Mouse (Mus musculus) kidney, embryonic 14.5 days (tissue): ENCODE measurements around the gene Stx2. TPM values are rescaled to one million over a fixed set of nuclear protein-coding genes. Genes with fewer than 3 reads are reported as not detected.

ENCODE experiments used
- ATAC-seq: fragments of 200-750 bp; cut with Nextera tagmentation; 2 replicates; pipeline ENCODE4 v1.8.0; 2017; ENCODE audit warnings: moderate number of reproducible peaks, mild to moderate bottlenecking, moderate TSS enrichment, moderate library complexity; ENCODE audit not compliant: low FRiP score, low TSS enrichment
- H3K27ac ChIP-seq: fragments of 300-500 bp; sonication (generic); 2 replicates; pipeline ENCODE4 v1.5.1; 2014; ENCODE audit warnings: low read depth, mild to moderate bottlenecking, low read length, moderate library complexity, mixed read lengths
- H3K27me3 ChIP-seq: fragments of 300-500 bp; sonication (generic); 2 replicates; pipeline ENCODE4 v1.6.1; 2014; ENCODE audit warnings: mild to moderate bottlenecking, low read length; ENCODE audit not compliant: control insufficient read depth, insufficient read depth
- H3K36me3 ChIP-seq: fragments of 300-500 bp; sonication (generic); 2 replicates; pipeline ENCODE4 v1.6.1; 2014; ENCODE audit warnings: low read length, mixed read lengths; ENCODE audit not compliant: control insufficient read depth, insufficient read depth
- H3K4me1 ChIP-seq: fragments of 300-500 bp; sonication (generic); 2 replicates; pipeline ENCODE4 v1.6.1; 2014; ENCODE audit warnings: low read length, mixed read lengths; ENCODE audit not compliant: control insufficient read depth, insufficient read depth
- H3K4me2 ChIP-seq: fragments of 300-500 bp; sonication (generic); replicated peaks from 2 replicates; pipeline ENCODE4 v1.6.1; 2014; ENCODE audit warnings: low read depth, mild to moderate bottlenecking, low read length
- H3K4me3 ChIP-seq: fragments of 300-500 bp; sonication (generic); 2 replicates; pipeline ENCODE4 v1.5.1; 2014; ENCODE audit warnings: mild to moderate bottlenecking, low read length
- H3K9ac ChIP-seq: fragments of 300-500 bp; sonication (generic); 2 replicates; pipeline ENCODE4 v1.6.1; 2014; ENCODE audit warnings: low read depth, mild to moderate bottlenecking, low read length, moderate library complexity
- H3K9me3 ChIP-seq: fragments of 300-500 bp; sonication (generic); 2 replicates; pipeline ENCODE4 v1.6.1; 2016; ENCODE audit warnings: low read length; ENCODE audit not compliant: control insufficient read depth
- WGBS: fragments of 180-500 bp; shearing (Covaris S2); extraction: QIAGEN DNeasy Blood & Tissue Kit; methylation state at CpG from one replicate; pipeline ENCODE4 v1.1.7; 2014; 5-methylcytosine and 5-hydroxymethylcytosine counted together
- polyA plus RNA-seq: library from polyadenylated mRNA; unstranded; fragments of >200 nt; fragmentation: Nextera tagmentation; extraction: Ambion mirVana; gene quantifications from 2 replicates; pipeline ENCODE4 v1.2.1, GENCODE M21; 2014

The Stx2 gene
- polyA plus RNA-seq, 1 experiment from 2014 or later = 29.5 TPM

DNA sequence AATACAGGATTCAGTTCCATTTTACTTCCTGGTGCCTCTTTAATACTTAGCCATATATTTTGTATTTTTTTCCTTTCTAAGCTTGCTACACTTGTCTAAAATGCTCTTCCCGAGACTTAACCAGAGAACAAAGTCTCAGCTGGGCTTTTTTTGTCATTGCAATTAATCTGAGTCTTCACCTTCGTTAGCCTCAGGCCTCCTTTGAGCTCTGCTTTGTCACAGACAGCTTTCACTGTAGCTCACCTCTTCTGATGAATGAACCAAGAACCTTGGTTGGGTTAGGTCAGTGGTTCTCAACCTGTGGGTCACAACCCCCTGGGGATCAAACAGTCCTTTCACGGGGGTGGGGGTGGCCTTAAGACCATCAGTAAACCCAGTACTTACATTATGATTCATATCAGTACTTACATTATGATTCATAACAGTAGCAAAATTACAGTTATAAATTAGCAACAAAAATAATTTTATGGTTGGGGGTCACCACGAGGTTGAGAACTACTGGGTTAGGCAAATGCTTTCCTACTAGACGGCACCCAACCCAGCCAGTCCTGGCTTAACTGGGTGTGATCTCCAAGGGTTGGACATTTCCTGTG, 20.9 kb upstream of the Stx2 start:
- no peaks in the 10 kb centered on the region for H3K4me1 ChIP-seq
- no peak overlapping the region for H3K9ac ChIP-seq
- no peak overlapping the region for H3K4me3 ChIP-seq
- H3K27me3 ChIP-seq = no peaks in the 10 kb centered on the region
- H3K36me3 ChIP-seq = peaks cover 11% of the 10 kb centered on the region; the same call in 1 of the 2 replicates
- WGBS = 78% methylated on average over 5 of the region's 5 CpGs
- H3K4me2 ChIP-seq = no peak overlapping the region
- no peak overlapping the region for H3K27ac ChIP-seq
- H3K9me3 ChIP-seq = no peaks in the 10 kb centered on the region
- no peak for ATAC-seq

DNA sequence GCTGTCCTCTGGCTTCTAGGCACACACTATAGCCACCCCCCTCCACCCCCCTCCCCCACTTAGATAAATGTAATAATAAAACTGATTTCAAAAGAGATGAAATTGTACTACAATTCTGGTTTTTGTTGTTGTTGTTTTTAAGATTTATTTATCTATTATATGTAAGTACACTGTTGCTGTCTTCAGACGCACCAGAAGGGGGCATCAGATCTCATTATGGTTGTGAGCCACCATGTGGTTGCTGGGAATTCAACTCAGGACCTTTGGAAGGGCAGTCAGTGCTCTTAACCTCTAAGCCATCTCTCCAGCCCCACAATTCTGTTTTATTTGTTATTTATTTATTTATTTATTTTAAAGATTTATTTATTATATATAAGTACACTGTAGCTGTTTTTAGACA, 18.3 kb upstream of the Stx2 start:
- Histone ChIP-seq H3K9ac (no peak overlapping the region), H3K4me2 (no peak overlapping the region), H3K36me3 (peaks cover 24% of the 10 kb centered on the region), H3K4me3 (no peak overlapping the region), H3K27ac (no peak overlapping the region), H3K9me3 (no peaks in the 10 kb centered on the region), H3K4me1 (no peaks in the 10 kb centered on the region), H3K27me3 (no peaks in the 10 kb centered on the region)
- WGBS = 84% methylated on average over 1 of the region's 1 CpGs
- no peak for ATAC-seq

DNA sequence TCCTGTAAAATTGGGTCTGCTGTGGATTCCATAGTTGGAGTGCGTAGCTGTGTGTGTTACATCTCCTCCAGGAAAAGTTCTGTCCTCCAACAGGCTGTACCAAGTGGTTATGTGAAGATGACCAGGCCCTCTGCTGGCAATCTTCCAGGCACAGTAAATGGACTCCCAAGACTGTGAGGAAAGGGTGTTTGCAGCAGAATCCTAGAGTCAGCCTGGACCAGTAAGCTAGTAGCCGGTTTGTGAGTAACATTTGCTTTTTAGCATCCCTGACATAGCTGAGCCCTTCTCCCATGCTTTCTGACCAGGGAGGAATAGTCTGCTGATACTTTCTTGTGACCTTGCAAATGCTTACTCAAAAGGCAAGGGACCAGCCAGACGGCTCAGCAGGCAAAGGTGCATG, 17.8 kb upstream of the Stx2 start:
- Histone ChIP-seq H3K9me3 (no peaks in the 10 kb centered on the region), H3K36me3 (peaks cover 28% of the 10 kb centered on the region), H3K27ac (no peak overlapping the region), H3K4me2 (no peak overlapping the region), H3K4me1 (no peaks in the 10 kb centered on the region), H3K27me3 (no peaks in the 10 kb centered on the region), H3K9ac (no peak overlapping the region), H3K4me3 (no peak overlapping the region)
- no peak for ATAC-seq
- 91% methylated on average over 3 of the region's 3 CpGs for WGBS

DNA sequence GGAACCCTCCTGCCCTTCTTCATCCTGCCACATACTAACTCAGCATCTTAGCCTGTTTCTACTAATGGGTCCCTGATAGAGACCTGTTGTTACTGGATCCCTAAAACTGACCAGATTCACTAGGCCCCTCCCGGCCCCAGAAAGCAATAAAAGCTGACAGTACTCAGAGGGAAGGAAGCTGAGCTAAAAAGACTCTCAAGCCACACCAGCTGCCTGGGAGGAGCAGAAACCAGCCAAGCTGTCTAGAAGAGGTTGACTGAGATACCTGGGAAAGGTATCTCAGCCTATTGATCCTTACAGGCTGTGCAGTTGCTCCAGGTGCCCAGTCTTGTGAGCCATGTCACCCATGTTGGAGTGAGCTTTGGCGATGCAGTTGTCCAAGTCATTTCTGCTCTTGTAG, 17.4 kb upstream of the Stx2 start:
- H3K36me3 ChIP-seq = peaks cover 31% of the 10 kb centered on the region
- WGBS = 65% methylated on average over 2 of the region's 2 CpGs
- no peak for ATAC-seq

DNA sequence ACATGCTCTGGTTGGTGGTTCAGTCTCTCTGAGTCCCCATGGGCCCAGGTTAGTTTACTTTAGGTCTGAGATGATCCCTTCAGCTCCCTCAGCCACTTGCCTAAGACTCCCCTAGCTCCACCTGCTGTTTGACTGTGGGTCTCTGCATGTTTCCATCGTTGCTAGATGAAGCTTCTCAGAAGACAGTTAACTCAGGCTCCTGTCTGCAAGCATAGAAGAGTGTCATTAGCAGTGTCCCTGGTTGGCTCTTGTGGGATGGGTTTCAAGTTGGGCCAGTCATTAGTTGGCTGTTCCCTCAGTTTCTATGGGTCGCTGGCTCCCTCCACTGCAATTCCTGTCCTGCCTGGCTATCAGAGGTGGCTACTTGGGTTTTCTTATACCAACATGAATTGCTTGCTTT, 16.7 kb upstream of the Stx2 start:
- no peaks in the 10 kb centered on the region for H3K27me3 ChIP-seq
- WGBS = 39% methylated on average over 2 of the region's 2 CpGs
- H3K9me3 ChIP-seq = no peaks in the 10 kb centered on the region
- no peaks in the 10 kb centered on the region for H3K4me1 ChIP-seq
- no peak overlapping the region for H3K4me2 ChIP-seq
- ATAC-seq = no peak
- no peak overlapping the region for H3K9ac ChIP-seq
- H3K27ac ChIP-seq = no peak overlapping the region
- H3K36me3 ChIP-seq = peaks cover 31% of the 10 kb centered on the region
- no peak overlapping the region for H3K4me3 ChIP-seq

More for the DNA sequence above, 17.4 kb upstream of the Stx2 start:
- Histone ChIP-seq H3K27ac (no peak overlapping the region), H3K4me2 (no peak overlapping the region), H3K9me3 (no peaks in the 10 kb centered on the region), H3K9ac (no peak overlapping the region), H3K4me3 (no peak overlapping the region), H3K27me3 (no peaks in the 10 kb centered on the region), H3K4me1 (no peaks in the 10 kb centered on the region)

DNA sequence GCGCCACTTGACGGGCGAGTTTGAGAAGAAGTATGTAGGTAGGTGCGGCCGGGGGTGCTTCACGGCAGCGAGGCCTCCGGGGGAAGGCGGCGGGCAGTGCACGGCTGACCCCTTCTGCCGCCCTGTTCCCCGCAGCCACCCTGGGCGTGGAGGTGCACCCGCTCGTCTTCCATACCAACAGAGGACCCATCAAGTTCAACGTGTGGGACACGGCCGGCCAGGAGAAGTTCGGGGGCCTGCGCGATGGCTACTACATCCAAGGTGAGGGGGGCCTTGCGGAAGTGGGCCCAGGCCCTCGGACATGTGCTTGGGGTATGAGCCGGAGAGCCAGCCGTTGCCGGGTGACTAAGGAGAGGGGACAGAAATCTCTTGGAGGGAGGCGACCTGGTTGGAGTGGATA, 12.4 kb upstream of the Stx2 start:
- Histone ChIP-seq H3K9ac (peak overlapping the region; percentile 98), H3K4me1 (no peaks in the 10 kb centered on the region), H3K4me2 (peak overlapping the region; percentile 86), H3K9me3 (no peaks in the 10 kb centered on the region), H3K27me3 (no peaks in the 10 kb centered on the region), H3K27ac (peak overlapping the region; percentile 96), H3K4me3 (peak overlapping the region; percentile 93), H3K36me3 (peaks cover 31% of the 10 kb centered on the region)
- peak; percentile 7 for ATAC-seq
- 6% methylated on average over 27 of the region's 28 CpGs for WGBS

DNA sequence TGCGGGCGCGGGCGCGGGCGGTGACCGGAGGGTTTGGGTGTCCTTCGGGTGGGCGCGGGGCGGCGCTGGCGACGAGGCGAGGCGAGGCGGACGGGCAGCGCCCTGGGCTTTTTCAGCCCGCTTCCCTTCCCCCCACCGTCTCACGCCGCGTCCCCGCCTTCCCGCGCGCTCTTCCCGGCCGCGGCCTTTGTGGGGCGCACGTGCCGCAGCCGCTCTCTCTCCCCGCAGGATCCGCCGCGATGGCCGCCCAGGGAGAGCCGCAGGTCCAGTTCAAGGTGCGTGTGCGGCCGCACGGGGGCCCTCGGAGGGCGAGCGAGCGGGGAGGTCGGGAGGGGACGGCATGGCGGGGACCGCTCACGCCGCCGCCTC, 11.9 kb upstream of the Stx2 start:
- no peaks in the 10 kb centered on the region for H3K9me3 ChIP-seq
- peak overlapping the region; percentile 93 for H3K4me3 ChIP-seq
- peak overlapping the region; percentile 98 for H3K9ac ChIP-seq
- ATAC-seq = peak; percentile 70
- WGBS = 0% methylated on average over 35 of the region's 56 CpGs
- peaks cover 30% of the 10 kb centered on the region for H3K36me3 ChIP-seq
- peak overlapping the region; percentile 96 for H3K27ac ChIP-seq
- H3K4me1 ChIP-seq = no peaks in the 10 kb centered on the region
- H3K27me3 ChIP-seq = no peaks in the 10 kb centered on the region
- peak overlapping the region; percentile 86 for H3K4me2 ChIP-seq

DNA sequence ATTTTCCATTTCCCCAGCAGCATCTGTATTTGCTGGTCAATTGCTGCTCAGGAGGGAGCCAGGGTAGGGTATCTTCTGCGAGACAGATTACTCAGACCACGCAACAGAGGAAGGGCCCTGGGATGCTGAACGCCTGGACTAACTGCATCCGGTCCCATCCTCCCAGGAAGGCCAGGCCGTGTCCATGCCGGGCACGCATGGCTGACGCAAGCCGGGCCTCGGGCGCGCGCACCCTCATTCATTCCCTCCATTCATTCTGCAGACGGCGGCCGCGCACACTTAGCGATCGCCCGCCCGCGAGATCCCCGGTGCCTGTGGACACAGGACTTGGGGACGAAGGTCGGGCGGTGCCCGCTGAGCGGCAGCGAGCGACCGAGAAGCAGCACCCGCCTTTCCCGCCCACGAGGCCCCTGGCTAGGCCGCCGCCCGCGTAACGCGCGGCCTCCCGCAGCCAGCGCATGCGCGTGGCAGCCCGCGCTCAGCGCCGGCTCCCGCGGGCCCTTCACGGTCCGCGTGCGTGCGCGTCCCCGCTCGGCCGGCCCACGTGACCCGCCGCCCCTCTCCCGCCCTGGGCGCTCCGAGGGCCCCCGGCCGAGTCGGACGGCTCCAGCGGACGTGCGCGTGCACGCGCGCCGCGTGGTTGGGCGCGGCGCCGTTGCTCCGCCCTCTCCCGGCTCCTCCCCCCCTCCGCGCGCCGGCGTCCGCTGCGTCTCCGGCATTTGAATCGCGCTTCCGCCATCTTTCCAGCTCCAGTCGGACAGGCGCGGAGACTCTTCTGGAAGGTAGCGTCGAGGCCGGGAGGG, 11.3 kb upstream of the Stx2 start, which contains the start of gene Ran:
TSS of gene Ran (plus strand) at position 573 of the 803 bp plus-strand sequence.
- Histone ChIP-seq H3K9me3 (no peaks in the 10 kb centered on the region), H3K27me3 (no peaks in the 10 kb centered on the region), H3K36me3 (peaks cover 24% of the 10 kb centered on the region), H3K4me3 (peak within 1 kb of the TSS; percentile 93), H3K4me2 (peak within 1 kb of the TSS; percentile 86), H3K27ac (peak within 1 kb of the TSS; percentile 96), H3K4me1 (no peaks in the 10 kb centered on the region), H3K9ac (peak within 1 kb of the TSS; percentile 98)
- peak; percentile 93 for ATAC-seq
- WGBS = under 1% methylated on average over 82 of the region's 102 CpGs

DNA sequence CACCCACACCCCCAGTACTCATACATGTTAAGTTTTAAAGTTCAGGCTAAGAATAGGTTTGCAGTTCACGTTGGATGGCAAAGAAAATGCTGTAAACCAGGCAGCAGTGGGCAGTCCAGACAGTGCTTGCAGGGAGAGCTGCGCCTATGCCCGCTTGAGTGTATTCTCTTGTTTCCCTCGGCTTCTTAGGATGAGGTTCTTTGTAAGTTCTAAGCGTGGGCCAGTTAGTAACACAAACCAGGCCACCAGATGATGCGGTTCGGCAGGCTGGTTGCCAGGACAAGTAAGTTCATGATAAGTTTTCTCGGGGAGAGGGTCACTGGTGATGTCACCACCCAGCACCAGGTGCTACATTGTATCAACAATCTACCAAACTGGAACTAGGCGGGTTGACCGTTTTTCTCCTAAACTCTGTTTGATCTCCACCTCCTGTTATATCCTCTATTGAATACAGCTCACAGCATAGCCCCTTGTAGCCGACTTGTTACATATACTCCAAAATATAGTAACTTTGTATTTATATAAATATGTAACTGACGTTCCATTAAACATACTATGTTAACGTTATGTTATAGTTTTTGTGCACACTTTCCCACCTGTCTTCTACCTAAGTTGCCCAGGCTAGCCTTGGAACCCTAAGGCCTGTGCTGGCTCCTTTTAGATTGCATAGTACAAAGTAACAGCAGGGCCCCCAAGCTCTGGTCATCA, 10.6 kb upstream of the Stx2 start:
- no peaks in the 10 kb centered on the region for H3K4me1 ChIP-seq
- peak overlapping the region; percentile 42 for H3K4me2 ChIP-seq
- H3K9me3 ChIP-seq = no peaks in the 10 kb centered on the region
- H3K4me3 ChIP-seq = peak overlapping the region; percentile 93
- ATAC-seq = no peak
- H3K9ac ChIP-seq = peak overlapping the region; percentile 82
- peak overlapping the region; percentile 96 for H3K27ac ChIP-seq
- 87% methylated on average over 13 of the region's 13 CpGs for WGBS
- no peaks in the 10 kb centered on the region for H3K27me3 ChIP-seq
- H3K36me3 ChIP-seq = peaks cover 19% of the 10 kb centered on the region
